Mouse (Mus musculus): ENCODE measurements around the gene Htr3a. TPM values are rescaled to one million over a fixed set of nuclear protein-coding genes. Genes with fewer than 3 reads are reported as not detected.

Htr3a gene
- polyA plus RNA-seq (2012; rRNA removed) = 6.0 and 6.6 TPM in 2 replicates

DNA sequence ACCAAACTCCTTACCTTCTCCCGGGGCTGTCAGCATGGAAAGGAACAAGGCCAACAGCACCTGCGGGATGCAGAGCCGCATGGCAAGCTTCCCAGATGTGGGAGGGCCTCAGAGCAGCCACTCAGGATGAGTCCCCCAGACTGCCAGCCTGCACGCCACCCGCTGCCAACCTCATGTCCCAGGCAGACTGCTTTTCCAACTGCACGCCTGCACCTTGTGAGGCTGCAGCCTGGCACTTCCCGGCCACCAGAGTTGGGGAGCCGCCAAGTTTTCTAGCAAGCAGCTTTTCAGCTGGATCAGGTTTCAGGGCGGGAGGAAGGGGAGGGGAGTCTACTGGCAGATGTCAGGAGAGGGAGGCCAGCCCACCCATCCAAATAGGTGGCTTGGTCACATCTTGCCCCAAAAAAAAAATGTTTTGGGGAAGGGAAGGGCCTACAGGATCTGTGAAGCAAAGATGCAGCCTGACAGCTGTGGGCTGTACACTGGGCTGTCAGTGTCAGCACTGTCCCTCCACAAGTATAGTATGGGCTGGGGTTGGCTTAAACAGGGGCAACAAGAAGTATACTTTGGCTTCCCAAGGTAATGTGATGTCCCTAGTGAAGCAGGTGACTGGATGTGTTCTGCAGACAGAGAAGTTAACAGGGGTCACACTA lies at the start of gene Htr3a:
Htr3a (minus strand) TSS at position 215 of the 653 bp plus-strand sequence.

Other genes starting within 250 kb of the Htr3a start
- 3.8 and 4.5 TPM in 2 replicates for gene Zbtb16, start 74.9 kb downstream of the Htr3a start, polyA plus RNA-seq (2012; rRNA removed)
- 0.05 and 0.52 TPM in 2 replicates for gene Htr3b, start 53.9 kb upstream of the Htr3a start, polyA plus RNA-seq (2012; rRNA removed)
- gene Usp28, start 74.3 kb upstream of the Htr3a start, polyA plus RNA-seq (2012; rRNA removed) = 52.7 and 57.1 TPM in 2 replicates
- 30.2 and 31.4 TPM in 2 replicates for gene Zw10, start 144.5 kb upstream of the Htr3a start, polyA plus RNA-seq (2012; rRNA removed)
- gene Tmprss5, start 170.2 kb upstream of the Htr3a start, polyA plus RNA-seq (2012; rRNA removed) = 1.5 and 1.7 TPM in 2 replicates